Mouse (Mus musculus) mesoderm, embryonic 11.5 days (tissue): ENCODE measurements around the gene Pkd1.

ENCODE experiments used
- DNase-seq: peaks from one replicate; pipeline ENCODE4 v3.0.0-alpha.2; 2012; ENCODE audit warnings: low read depth, low spot score

Pkd1 gene

DNA sequence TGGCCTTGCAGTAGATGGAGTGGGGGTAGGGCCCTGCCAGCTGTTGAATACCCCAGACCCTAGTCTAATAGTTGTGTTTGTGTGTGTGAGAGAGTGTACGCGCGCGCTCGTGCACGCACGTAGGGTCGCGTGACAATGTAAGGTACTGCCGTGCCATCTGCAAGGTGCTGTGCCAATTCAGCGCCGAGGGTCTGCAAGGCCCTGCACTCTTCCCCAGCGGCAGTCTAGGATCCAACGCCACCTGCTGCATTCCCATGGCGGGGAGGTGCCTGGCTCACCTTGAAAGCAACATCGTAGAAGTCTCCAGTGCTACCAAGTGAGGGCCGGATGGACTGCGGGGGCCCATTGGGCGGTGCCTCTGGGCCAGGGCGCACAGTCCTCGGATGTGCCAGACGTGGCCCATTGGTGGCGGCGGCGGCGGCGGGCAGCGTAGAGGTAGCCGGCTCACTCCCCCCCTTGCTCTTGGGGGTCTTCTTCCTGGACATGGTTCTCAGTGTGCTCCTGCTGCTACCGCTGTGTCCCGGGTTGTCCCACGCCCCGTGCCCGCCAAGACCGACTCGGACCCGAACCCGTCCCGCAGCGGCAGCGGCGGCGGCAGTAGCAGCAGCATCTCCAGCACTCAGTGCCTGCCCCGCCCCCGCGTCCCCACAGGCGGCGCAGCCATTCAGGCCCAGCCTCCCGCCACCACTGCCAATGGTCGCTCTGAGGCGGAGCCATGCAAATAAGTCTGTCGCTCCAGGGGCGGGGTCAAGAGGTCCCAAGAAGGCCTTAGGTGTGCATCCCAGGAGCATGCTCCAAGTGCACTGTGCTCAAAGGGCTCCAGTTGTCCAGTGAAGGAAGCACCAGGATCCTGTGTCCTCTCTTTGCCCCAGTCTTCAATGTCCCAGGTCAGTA is 16.3 kb upstream of the Pkd1 start:
- peak; percentile 83 for DNase-seq

DNA sequence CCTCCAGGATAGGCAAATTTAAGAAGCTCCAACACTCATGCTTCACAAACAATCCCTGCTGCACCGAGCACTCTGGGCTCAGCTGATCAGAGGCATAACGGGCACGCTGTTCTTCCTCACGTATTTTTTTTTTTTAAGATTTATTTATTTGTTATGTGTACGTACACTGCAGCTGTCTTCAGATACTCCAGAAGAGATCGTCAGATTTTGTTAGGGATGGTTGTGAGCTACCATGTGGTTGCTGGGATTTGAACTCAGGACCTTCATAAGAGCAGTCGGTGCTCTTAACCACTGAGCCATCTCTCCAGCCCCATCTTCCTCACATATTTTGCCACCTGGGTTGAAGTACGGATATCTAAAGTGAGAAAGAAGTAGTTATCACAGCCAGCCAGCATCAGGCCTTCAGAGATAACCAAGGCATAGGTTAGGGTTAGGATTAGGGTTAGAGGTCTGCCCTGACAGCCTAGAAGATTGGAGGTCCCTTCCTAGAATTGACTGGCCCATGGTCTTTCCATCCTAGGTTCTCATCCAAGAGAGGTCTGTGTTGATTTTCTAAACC is 15.4 kb upstream of the Pkd1 start, which contains the start of gene Rab26:
Gene Rab26, minus strand, starts transcription at position 51 of the 559 bp plus-strand sequence.
- no peak for DNase-seq

DNA sequence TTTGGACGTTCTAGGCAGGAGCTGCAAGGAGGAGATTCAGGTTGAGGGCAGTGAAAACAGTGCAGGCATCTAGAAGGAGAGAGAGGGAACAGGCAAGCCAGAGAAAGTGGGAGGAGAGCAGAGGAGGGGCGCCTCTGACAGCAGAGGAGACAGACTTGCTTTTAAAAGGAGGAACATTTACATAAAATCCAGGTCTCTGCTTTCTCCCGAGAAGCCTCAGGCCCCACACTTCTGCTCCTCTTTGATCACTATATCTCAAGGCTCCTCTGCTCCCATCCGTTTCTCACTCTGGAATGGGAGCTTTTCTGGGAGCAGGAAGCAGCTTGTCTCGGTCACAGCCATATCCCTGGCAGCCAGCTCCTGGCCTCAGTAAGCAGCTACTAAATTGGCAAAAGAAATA is 14.3 kb upstream of the Pkd1 start:
- DNase-seq: no peak

DNA sequence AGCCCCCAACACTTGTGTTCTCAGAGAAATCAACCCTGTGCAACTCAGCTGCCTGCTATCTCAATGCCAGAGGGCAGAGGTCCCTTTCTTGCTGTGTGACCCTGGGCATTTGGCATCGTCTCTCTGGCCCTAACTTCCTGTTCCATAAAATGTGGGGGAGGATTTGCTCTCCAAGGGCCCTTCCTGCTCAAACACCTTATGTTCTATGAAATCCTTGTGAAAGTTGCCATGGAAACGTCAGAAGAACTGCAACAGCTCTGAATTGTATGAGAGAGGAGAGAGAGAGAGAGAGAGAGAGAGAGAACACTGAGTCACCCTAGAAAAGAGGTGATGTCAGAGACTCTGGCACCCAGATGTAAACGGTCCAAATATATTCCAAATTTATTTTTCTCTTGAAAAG is 12.1 kb upstream of the Pkd1 start:
- no peak for DNase-seq

DNA sequence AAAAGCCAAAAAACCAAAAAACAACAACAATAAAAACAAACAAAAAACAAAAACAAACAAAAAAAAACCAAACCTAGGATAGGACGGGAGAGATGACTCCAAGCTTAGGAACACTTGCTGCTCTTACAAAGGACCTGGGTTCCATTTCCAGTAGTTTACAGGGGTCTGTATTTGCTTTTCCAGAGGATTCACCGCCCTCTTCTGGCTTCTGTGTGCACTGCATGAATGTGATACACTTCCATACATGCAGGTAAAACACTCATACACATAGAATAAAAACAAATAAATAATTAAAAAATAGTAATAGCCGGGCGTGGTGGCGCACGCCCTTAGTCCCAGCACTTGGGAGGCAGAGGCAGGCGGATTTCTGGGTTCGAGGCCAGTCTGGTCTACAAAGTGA is 10.7 kb upstream of the Pkd1 start:
- DNase-seq: peak; percentile 58

DNA sequence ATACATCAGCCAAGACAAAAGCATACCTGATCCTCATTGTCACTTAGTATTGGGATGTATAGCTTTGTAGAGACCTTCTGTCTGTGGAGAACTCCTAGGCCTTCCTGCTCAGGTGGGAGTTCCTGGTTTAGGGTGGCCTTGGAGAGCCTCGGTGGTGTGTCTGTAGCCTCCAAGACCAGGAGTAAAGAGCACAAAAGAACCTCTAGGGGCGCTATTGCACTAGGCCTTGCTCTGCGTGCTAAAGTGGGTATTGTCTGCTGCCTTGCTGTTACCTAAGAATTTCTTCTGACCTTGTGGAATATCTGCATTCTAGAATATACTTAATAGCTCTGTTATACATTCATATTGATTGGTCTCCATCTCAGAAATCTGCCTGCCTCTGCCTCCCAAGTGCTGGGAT is 9.3 kb upstream of the Pkd1 start:
- peak; percentile 49 for DNase-seq

DNA sequence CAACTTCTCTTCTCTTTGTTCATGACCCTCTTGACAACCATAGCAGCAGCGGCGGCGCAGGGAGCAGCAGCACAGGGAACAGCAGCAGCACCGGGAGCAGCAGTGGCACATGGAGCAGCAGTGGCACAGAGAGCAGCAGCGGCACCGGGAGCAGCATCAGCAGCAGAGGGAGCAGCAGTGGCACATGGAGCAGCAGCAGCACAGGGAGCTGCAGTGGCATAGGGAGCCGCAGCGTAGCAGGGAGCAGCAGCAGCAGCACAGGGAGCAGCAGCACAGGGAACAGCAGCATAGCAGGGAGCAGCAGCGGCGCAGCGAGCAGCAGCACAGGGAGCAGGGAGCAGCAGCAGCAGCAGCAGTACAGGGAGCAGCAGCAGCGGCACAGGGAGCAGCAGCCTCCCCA is 5.0 kb upstream of the Pkd1 start:
- no peak for DNase-seq

DNA sequence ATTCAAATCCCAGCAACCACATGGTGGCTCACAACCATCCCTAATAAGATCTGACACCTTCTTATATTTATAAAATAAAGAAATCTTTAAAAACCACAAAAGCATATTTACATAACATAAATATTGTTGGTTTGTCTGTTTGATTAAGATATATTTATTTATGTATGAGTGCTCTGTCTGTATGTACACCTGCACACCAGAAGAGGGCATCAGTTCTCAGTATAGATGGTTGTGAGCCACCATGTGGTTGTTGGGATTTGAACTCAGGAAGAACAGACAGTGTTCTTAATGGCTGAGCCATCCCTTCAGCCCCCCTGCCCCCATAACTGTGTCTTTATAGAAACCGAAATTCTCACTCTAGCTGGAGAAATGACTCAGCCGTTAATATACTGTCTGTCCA is 4.4 kb upstream of the Pkd1 start:
- DNase-seq: no peak

DNA sequence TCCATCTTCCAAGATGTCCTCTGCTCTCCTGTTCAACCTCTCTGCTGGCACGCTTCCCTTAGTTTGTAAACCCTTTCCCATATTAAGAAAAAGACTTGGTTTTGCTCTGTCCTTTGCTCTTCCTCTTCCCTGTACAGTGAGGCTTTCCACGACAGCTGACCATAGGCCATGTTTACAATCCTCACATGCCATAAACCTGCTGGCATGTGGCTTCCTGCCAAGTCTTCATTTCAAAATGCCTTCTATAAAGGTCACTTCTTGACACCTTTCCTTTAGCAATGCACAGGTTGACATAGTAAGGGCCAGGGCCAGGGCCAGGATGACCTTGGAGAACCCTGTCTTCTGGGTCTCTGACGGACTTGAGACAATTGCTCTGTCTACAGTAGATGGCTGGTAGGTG is 3.4 kb upstream of the Pkd1 start:
- no peak for DNase-seq

DNA sequence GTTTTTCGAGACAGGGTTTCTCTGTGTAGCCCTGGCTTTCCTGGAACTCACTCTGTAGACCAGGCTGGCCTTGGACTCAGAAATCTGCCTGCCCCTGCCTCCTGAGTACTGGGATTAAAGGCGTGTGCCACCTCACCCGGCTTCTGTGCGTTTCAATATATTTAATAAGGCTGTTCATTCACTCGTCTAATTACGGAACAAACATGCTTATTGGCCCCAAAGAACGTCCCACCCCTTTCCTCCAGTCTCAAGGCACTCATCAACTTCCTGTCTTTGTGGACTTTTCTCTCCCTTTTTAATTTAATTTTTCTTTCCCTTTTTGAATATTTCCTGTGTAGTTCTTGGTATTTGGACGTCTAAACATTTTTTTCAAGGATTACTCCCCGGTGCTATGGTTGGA is 1.2 kb upstream of the Pkd1 start:
- no peak for DNase-seq

DNA sequence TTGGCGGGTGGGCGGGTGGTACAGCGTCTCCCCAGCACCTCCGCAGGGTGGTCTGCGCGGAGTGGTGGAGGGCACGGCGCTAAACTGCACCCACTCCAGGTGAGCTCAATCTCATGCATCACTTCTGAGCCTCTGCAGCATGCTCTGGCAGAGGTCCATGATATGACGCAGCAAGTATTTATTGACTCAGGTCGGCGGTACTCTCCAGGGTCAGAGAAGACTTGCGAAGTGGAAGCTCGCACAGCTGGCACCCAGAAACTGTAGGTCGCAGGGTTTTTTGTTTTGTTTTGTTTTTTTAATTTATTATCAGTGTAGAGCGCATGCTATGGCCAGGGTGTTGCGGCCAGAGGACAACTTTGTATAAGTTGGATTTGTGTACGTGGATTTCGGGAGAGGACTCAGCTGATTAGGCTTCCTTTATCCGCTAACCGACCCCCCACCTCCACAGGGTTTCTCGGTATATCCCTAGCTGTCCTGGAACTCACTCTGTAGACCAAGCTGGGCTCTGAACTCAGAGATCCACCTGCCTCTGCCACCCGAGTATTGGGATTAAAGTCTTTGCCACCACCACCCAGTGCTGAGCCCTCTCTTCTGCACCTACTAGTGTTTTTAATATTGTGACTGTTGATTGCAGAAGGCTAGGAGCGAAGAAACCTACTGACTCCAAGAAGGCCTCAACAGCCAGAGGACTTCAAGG is 565 bp upstream of the Pkd1 start:
- peak; percentile 31 for DNase-seq

DNA sequence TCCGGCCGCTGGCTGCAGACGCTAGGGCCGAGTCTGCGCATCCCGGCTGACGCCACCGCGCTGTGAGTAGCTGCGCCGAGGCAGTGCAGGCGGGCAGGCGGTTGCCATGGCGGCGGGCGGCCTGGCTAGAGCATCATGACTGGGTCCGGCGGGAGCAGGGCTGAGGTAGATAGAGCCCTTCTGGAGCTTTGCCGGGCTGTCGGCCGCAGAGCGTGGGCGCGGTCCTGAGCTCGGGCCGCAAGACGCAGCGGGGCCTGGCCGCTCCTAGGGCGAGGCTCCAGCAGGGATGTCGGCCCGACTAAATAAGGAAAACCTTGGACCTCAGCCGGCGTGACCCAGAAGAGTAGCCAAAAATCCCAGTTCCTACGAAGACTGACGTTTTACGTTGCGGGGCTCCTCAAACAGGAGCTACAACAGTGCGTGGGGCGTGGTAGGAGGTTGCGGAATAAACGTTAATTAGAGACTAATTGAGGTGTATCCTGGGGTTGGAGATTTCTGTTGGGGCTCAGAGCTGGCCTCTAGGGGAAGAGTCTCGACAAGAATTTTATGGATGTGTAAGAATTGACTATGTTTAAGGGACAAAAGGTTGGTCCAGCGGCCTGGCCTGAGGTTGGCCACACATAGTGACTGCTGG is 899 bp downstream of the Pkd1 start:
- peak; percentile 83 for DNase-seq

DNA sequence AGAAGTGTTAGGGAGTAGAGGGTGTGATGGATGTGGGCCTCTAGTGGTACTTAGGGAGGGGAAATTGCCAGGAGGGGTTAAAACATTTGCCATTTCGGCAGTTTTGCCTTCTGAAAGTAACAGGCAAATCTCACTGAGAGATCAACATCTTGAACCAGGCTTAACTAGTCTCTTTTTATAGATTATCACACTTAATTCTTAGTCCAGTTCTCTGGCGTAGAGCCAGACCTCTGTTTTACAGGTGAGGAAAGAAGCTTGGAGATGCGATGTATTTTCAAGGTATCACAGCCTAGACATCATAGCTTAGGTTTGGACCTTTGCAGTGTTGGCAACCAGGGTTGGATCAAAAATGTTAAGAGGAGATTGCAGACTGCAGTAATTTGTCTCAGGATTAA is 1.4 kb downstream of the Pkd1 start:
- DNase-seq: no peak

DNA sequence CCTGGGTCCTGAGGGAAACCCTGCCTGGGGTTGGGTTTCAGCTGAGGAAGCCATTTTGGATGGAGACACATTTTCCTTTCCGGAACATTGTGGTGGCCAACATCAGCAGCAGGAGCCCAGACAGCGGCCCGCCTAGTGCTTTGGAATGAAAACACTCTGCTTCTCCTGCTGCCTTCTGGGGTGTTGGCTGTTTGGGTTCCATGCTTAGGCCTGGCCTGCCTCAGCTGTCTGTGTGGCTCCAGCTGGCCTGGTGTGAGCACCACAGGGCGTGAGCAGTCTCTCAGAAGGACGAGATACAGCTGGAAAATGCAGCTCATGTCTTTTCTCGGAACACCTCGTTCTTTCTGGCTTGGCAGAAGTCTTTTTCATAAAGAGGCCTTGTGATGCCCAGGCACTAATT is 7.5 kb downstream of the Pkd1 start:
- no peak for DNase-seq

DNA sequence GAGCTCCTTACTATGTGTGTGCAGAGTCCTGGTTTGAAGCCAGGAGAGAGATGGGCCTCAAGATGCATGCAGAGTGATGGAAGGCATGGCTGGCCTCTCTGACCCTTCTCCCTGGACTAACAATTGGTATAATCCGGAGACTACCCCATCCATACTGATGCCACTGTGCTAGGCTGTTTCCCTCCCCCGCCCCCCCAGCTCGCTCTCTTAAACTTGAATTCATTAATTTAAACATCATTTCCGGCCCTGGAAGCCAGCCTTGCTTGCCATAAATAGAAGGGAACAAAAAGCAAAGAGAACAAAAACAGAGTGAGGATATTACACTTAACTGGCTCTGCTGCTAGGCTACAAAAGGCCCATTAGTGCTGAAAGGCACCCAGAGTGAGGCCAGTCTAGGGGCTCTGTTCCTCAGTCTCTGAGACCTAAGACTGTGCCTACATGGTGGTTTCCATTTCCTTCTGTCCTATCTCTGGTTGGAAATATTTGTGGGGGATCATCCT is 9.0 kb downstream of the Pkd1 start:
- peak; percentile 33 for DNase-seq

DNA sequence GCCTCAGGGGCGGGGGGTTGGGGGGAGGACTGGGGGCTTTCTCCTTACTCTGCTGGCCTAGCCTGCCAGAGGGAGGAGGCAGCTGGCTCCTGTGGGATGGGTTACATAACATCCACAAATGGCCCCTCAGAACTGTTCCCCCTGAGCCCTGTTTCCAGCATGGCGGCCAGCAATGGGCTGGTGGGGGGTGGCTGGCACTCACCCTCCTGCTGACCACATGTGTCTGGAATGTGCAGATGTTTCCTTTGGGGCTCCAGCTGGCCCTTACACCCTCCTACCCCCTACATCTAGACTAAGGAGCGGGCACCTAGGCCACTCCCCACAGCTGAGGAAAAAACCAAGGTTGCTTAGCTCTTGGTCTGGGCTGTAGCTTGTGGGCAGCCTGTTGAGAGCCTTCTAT is 9.5 kb downstream of the Pkd1 start:
- DNase-seq: no peak

DNA sequence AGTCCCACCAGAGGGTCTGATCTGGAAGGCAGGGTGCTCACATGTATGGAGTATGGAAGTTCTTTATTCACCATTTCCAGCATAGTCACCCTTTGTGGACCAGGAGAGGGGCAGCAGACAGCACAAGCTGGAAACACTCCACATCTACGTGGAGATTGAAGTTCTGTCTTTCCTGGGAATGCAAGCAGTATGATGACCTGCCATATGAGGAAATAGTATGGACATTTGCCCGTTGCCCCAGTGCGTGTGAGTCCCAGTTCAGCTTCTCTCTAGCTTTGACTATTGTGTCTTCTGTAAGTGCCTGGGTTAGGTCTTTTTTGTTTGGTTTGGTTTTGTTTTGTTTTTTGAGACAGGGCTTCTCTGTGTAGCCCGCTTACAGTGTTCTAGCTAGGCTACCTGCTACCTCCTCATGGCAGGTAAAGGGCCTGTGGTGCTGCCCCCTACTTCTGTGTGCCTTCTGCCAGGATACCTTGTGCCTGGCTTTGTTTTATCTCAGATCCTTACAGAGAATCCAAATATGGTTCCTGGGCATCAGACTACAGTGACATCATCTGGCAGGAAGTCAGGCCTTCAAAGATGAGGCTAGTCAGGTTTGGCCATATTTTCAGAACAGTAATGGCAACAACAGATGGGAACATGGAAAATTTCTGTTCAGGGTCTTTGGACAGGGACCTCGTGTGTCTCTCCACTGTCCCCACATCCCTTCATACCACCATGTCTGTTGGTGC is 10.8 kb downstream of the Pkd1 start:
- DNase-seq: no peak

DNA sequence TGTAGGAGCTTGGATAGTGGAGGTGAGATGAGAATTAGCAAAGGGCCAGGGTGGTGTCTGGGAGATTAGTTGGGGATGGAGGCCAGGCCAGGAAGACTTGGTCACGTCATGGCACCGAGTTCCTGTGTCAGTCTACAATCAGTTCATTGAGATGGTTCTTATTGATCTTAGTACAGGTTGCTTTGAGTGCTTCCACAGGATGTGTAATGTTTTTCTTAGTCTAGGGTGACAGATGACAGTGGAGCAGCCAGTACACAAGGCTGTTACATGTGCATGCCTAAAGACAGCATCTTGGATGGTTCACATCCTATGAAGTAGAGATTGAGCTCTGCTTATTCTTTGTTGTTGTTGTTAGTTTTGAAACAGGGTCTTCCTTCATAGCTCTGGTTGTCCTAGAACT is 12.0 kb downstream of the Pkd1 start:
- DNase-seq: no peak

DNA sequence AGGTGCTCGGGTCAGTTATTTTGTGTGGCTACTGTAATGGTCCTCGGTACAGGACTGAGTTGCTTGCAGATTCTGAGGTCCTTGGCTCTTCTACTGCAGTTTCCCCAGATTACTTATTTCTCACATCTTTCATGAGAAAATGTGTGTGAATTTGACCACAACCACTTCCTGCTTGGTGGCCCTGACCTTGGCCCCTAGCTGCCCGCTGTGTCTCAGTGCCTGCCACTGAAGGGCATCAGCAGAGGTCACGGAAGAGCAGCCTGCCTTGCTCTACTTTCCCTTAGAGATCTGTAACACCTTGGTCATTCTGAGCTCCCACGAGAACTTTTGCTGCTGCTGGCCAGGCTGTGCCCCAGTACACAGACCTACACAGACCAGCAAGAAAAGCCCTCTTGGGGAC is 14.0 kb downstream of the Pkd1 start:
- DNase-seq: no peak

DNA sequence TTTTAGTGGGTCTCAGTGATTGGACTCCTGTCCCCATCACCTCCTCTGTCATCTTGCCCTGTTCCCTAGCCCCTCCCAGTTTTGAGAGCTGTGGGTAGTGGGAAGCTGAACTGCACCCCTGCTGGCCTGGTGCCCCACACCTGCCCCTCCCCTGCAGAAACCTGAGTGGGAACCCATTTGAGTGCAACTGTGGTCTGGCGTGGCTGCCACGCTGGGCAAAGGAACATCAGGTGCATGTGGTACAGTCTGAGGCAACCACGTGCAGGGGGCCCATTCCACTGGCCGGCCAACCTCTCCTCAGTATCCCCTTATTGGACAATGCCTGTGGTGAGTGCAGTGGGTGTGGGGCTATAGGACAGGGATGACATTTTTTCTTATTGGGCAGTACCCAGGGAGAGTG is 14.8 kb downstream of the Pkd1 start:
- DNase-seq: no peak

DNA sequence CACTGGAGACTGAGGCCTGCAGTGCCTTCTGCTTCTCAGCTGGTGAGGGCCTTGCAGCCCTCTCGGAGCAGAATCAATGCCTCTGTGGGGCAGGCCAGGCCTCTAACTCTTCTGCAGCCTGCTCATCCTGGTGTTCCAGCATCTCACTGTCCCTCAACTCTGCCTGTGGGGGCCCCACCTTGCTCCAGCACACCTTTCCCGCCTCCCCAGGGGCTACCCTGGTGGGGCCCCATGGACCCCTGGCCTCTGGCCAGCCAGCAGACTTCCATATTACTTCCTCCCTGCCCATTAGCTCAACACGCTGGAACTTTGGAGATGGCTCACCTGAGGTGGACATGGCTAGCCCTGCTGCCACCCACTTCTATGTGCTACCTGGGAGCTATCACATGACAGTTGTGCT is 15.5 kb downstream of the Pkd1 start:
- DNase-seq: no peak

DNA sequence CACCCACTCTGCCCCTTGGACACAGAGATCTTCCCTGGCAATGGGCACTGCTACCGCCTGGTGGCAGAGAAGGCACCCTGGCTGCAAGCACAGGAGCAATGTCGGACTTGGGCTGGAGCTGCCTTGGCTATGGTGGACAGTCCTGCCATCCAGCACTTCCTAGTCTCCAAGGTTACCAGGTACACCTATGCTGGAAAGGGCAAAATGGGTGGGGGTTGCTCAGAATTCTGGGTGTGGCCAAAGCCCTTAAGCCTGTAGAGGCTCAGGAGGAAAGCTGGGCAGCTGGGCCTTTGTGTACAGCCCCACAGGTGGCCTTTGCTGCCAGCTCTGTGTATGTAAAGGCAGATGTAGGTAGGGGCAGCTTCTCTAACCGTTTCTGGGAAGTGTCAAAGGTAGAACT is 16.2 kb downstream of the Pkd1 start:
- DNase-seq: no peak
